Mouse (Mus musculus): ENCODE measurements around the gene 1700001K19Rik. TPM values are rescaled to one million over a fixed set of nuclear protein-coding genes. Genes with fewer than 3 reads are reported as not detected.

The 1700001K19Rik gene
- total and polyA plus RNA-seq, 3 experiments: 0.29 TPM; not detected in 2

GRCm38 (mm10) chr12:110636293-110636692 is 46.1 kb downstream of the 1700001K19Rik start:
- Histone ChIP-seq H3K27me3 (ENCODE audit: control insufficient read depth in 1 of 2, insufficient read depth in 2 of 2, low read length in 2 of 2) (no peaks in the 10 kb centered on the region), H3K36me3 (ENCODE audit: control insufficient read depth in 1 of 2, insufficient read depth in 2 of 2, low read length in 2 of 2) (peaks cover 0 to 19% of the 10 kb centered on the region in 2 experiments; a peak in 2 of 4 replicates), H3K4me1 (ENCODE audit: control insufficient read depth in 1 of 2, insufficient read depth in 2 of 2, low read length in 2 of 2) (no peaks in the 10 kb centered on the region), H3K9ac (ENCODE audit: control insufficient read depth, low read depth, low read length, poor library complexity, severe bottlenecking) (no peak overlapping the region), H3K27ac (ENCODE audit: control insufficient read depth, low read depth, low read length) (no peak overlapping the region), H3K4me3 (ENCODE audit: control insufficient read depth in 1 of 2, insufficient read depth in 1 of 2, low read depth in 2 of 2, low read length in 2 of 2) (no peak overlapping the region), H3K9me3 (replicated peaks; ENCODE audit: insufficient read depth, low read length) (no peaks in the 10 kb centered on the region), H3K79me2 (ENCODE audit: control insufficient read depth, insufficient read depth, low read length, poor library complexity) (no peaks in the 10 kb centered on the region)
- TF ChIP-seq UBTF (IDR thresholded peaks at IDR 0.05; ENCODE audit: borderline replicate concordance, insufficient read depth, low read depth, low read length) (no peak), ZKSCAN1 (IDR thresholded peaks at IDR 0.05; ENCODE audit: low read depth, low read length) (no peak), SIN3A (IDR thresholded peaks at IDR 0.05; ENCODE audit: low read length) (no peak), POLR2AphosphoS2 (IDR thresholded peaks at IDR 0.05; ENCODE audit: low read length) (no peak)
- DNase-seq (ENCODE audit: low read depth, low spot score): no peak

GRCm38 (mm10) chr12:110630056-110630455 is 52.4 kb downstream of the 1700001K19Rik start:
- TF ChIP-seq MAFK (IDR thresholded peaks at IDR 0.05; ENCODE audit: borderline replicate concordance, low read depth, low read length) (no peak), POLR2A (IDR thresholded peaks at IDR 0.05; ENCODE audit: control insufficient read depth in 1 of 2, insufficient read depth in 1 of 2, low read depth in 1 of 2, low read length in 2 of 2, poor library complexity in 1 of 2) (no peak), POLR2AphosphoS2 (IDR thresholded peaks at IDR 0.05; ENCODE audit: low read length) (no peak), USF2 (IDR thresholded peaks at IDR 0.05; ENCODE audit: borderline replicate concordance in 1 of 2, insufficient read depth in 1 of 2, low read depth in 1 of 2, low read length in 2 of 2) (no peak), ZMIZ1 (IDR thresholded peaks at IDR 0.05; ENCODE audit: low read depth, low read length) (no peak), NELFE (IDR thresholded peaks at IDR 0.05; ENCODE audit: low read depth, low read length) (no peak), MAX (IDR thresholded peaks at IDR 0.05; ENCODE audit: low read length) (no peak), MYB (IDR thresholded peaks at IDR 0.05; ENCODE audit: low read depth, low read length) (no peak), EP300 (IDR thresholded peaks at IDR 0.05; ENCODE audit: low read depth in 1 of 2, low read length in 2 of 2) (no peak), MXI1 (IDR thresholded peaks at IDR 0.05; ENCODE audit: low read depth, low read length) (no peak), CHD1 (IDR thresholded peaks at IDR 0.05; ENCODE audit: low read depth, low read length) (no peak), E2F4 (IDR thresholded peaks at IDR 0.05; ENCODE audit: borderline replicate concordance, low read depth, low read length) (no peak), USF1 (IDR thresholded peaks at IDR 0.05; ENCODE audit: low read depth, low read length) (no peak), POLR2AphosphoS5 (IDR thresholded peaks at IDR 0.05; ENCODE audit: borderline replicate concordance, low read depth, low read length) (no peak), TAL1 (IDR thresholded peaks at IDR 0.05; ENCODE audit: low read length) (no peak), MEF2A (IDR thresholded peaks at IDR 0.05; ENCODE audit: extremely low read depth, insufficient replicate concordance, low read depth, low read length, poor library complexity, severe bottlenecking) (no peak), RCOR1 (IDR thresholded peaks at IDR 0.05; ENCODE audit: low read depth, low read length) (no peak), TBP (IDR thresholded peaks at IDR 0.05; ENCODE audit: low read depth, low read length) (no peak), KAT2A (conservative IDR thresholded peaks at IDR 0.05; ENCODE audit: low read depth, low read length) (no peak)
- no peak for DNase-seq (ENCODE audit: low read depth, low spot score)
- H3K4me1 ChIP-seq (ENCODE audit: control insufficient read depth in 1 of 2, insufficient read depth in 2 of 2, low read length in 2 of 2): no peaks in the 10 kb centered on the region

More at GRCm38 (mm10) chr12:110630056-110630455, 52.4 kb downstream of the 1700001K19Rik start:
- Histone ChIP-seq H3K36me3 (ENCODE audit: control insufficient read depth in 1 of 2, insufficient read depth in 2 of 2, low read length in 2 of 2) (peaks cover 0 to 24% of the 10 kb centered on the region in 2 experiments; a peak in 2 of 4 replicates), H3K27ac (ENCODE audit: control insufficient read depth, low read depth, low read length) (no peak overlapping the region), H3K9me3 (replicated peaks; ENCODE audit: insufficient read depth, low read length) (no peaks in the 10 kb centered on the region), H3K79me2 (ENCODE audit: control insufficient read depth, insufficient read depth, low read length, poor library complexity) (no peaks in the 10 kb centered on the region), H3K9ac (ENCODE audit: control insufficient read depth, low read depth, low read length, poor library complexity, severe bottlenecking) (no peak overlapping the region), H3K27me3 (ENCODE audit: control insufficient read depth in 1 of 2, insufficient read depth in 2 of 2, low read length in 2 of 2) (no peaks in the 10 kb centered on the region), H3K4me3 (ENCODE audit: control insufficient read depth in 1 of 2, insufficient read depth in 1 of 2, low read depth in 2 of 2, low read length in 2 of 2) (no peak overlapping the region)

Other genes starting within 250 kb of the 1700001K19Rik start
- gene Ppp2r5c, start 235.5 kb downstream of the 1700001K19Rik start, total RNA-seq (2012; rRNA removed): 72.0 and 78.6 TPM in 2 replicates
- gene Ppp2r5c, start 235.5 kb downstream of the 1700001K19Rik start, polyA plus RNA-seq (2012; ENCODE audit: insufficient read depth in 1 of 2, insufficient read length in 2 of 2, low read depth in 1 of 2, low replicate concordance in 2 of 2, missing spikeins in 1 of 2): 10 to 100 TPM; 93.9 to 100.0 TPM
- gene Dync1h1, start 81.2 kb downstream of the 1700001K19Rik start, total RNA-seq (2012; rRNA removed): 98.2 and 101 TPM in 2 replicates
- 100 to 1,000 TPM; 157 to 230 TPM for gene Dync1h1, start 81.2 kb downstream of the 1700001K19Rik start, polyA plus RNA-seq (2012; ENCODE audit: insufficient read depth in 1 of 2, insufficient read length in 2 of 2, low read depth in 1 of 2, low replicate concordance in 2 of 2, missing spikeins in 1 of 2)
- 1,509 and 1,517 TPM in 2 replicates for gene Hsp90aa1, start 20.1 kb upstream of the 1700001K19Rik start, total RNA-seq (2012; rRNA removed)
- gene Hsp90aa1, start 20.1 kb upstream of the 1700001K19Rik start, polyA plus RNA-seq (2012; ENCODE audit: insufficient read depth in 1 of 2, insufficient read length in 2 of 2, low read depth in 1 of 2, low replicate concordance in 2 of 2, missing spikeins in 1 of 2): 1,000 to 10,000 TPM in 1 of 2 experiments, 100 to 1,000 TPM in 1; 913 to 1,471 TPM
- 21.9 and 25.8 TPM in 2 replicates for gene Wdr20, start 55.3 kb upstream of the 1700001K19Rik start, total RNA-seq (2012; rRNA removed)
- 10 to 100 TPM in 1 of 2 experiments, not detected in 1; 18.8 TPM for gene Wdr20, start 55.3 kb upstream of the 1700001K19Rik start, polyA plus RNA-seq (2012; ENCODE audit: insufficient read depth in 1 of 2, insufficient read length in 2 of 2, low read depth in 1 of 2, low replicate concordance in 2 of 2, missing spikeins in 1 of 2)
- 0.39 and 1.2 TPM in 2 replicates for gene Mok, start 158.3 kb upstream of the 1700001K19Rik start, total RNA-seq (2012; rRNA removed)
- gene Mok, start 158.3 kb upstream of the 1700001K19Rik start, polyA plus RNA-seq (2012; ENCODE audit: insufficient read depth in 1 of 2, insufficient read length in 2 of 2, low read depth in 1 of 2, low replicate concordance in 2 of 2, missing spikeins in 1 of 2): 1 to 10 TPM in 1 of 2 experiments, not detected in 1; 1.6 TPM
- gene Zfp839, start 167.6 kb upstream of the 1700001K19Rik start, total RNA-seq (2012; rRNA removed): 2.7 and 4.2 TPM in 2 replicates
- gene Zfp839, start 167.6 kb upstream of the 1700001K19Rik start, polyA plus RNA-seq (2012; ENCODE audit: insufficient read depth in 1 of 2, insufficient read length in 2 of 2, low read depth in 1 of 2, low replicate concordance in 2 of 2, missing spikeins in 1 of 2): 1 to 10 TPM in 1 of 2 experiments, not detected in 1; 5.0 TPM
- gene Cinp, start 206.5 kb upstream of the 1700001K19Rik start, total RNA-seq (2012; rRNA removed): 189 and 210 TPM in 2 replicates
- gene Cinp, start 206.5 kb upstream of the 1700001K19Rik start, polyA plus RNA-seq (2012; ENCODE audit: insufficient read depth in 1 of 2, insufficient read length in 2 of 2, low read depth in 1 of 2, low replicate concordance in 2 of 2, missing spikeins in 1 of 2): 100 to 1,000 TPM in 1 of 2 experiments, not detected in 1; 162 TPM
- gene Tecpr2, start 206.6 kb upstream of the 1700001K19Rik start, total RNA-seq (2012; rRNA removed): 5.9 and 6.0 TPM in 2 replicates
- gene Tecpr2, start 206.6 kb upstream of the 1700001K19Rik start, polyA plus RNA-seq (2012; ENCODE audit: insufficient read depth in 1 of 2, insufficient read length in 2 of 2, low read depth in 1 of 2, low replicate concordance in 2 of 2, missing spikeins in 1 of 2): 1 to 10 TPM in 1 of 2 experiments, not detected in 1; 5.8 TPM